Mouse (Mus musculus): ENCODE measurements around the gene Lcn12.

- TF ChIP-seq CTCF (IDR thresholded peaks at IDR 0.05; ENCODE audit: low read depth, low read length) (no peak), GATA1 (IDR thresholded peaks at IDR 0.05; ENCODE audit: borderline replicate concordance, low read length) (no peak), TAL1 (conservative IDR thresholded peaks at IDR 0.05; ENCODE audit: low read depth, low read length) (no peak)
These were observed 13.2 kb downstream of the Lcn12 start for GRCm38 (mm10) chr2:25480541-25480940.

Data from G1E (cell line).